Mouse (Mus musculus) stomach, postnatal 0 days (tissue): ENCODE data around the gene Pcdh9. TPM values are rescaled to one million over a fixed set of nuclear protein-coding genes. Genes with fewer than 3 reads are reported as not detected.
"Not testable (repeated sequence)": the region's sequence is repeated elsewhere in the genome, so short reads cannot be mapped to it uniquely, and the experiment has no call there.

Experiments
- ATAC-seq: fragments of 200-750 bp; cut with Nextera tagmentation; 2 replicates; pipeline ENCODE4 v1.8.0; 2017; ENCODE audit not compliant: low FRiP score, low TSS enrichment
- DNase-seq: peaks from one replicate; pipeline ENCODE4 v3.0.0-alpha.2; 2016; ENCODE audit warnings: low spot score
- H3K27ac ChIP-seq: fragments of 300-500 bp; sonication (generic); replicated peaks from 2 replicates; pipeline ENCODE4 v1.5.1; 2014; ENCODE audit warnings: mild to moderate bottlenecking, control low read depth
- H3K27me3 ChIP-seq: fragments of 300-500 bp; sonication (generic); 2 replicates; pipeline ENCODE4 v1.6.1; 2014; ENCODE audit warnings: low read length; ENCODE audit not compliant: control insufficient read depth, insufficient read depth
- H3K36me3 ChIP-seq: fragments of 300-500 bp; sonication (generic); 2 replicates; pipeline ENCODE4 v1.6.1; 2014; ENCODE audit warnings: low read length, mixed read lengths; ENCODE audit not compliant: control insufficient read depth, insufficient read depth
- H3K4me1 ChIP-seq: fragments of 300-500 bp; sonication (generic); replicated peaks from 2 replicates; pipeline ENCODE4 v1.6.1; 2014; ENCODE audit warnings: antibody characterized with exemption; ENCODE audit not compliant: control insufficient read depth, insufficient read depth
- H3K4me2 ChIP-seq: fragments of 300-500 bp; sonication (generic); replicated peaks from 2 replicates; pipeline ENCODE4 v1.6.1; 2014; ENCODE audit warnings: low read depth, mild to moderate bottlenecking, control low read depth, moderate library complexity
- H3K4me3 ChIP-seq: fragments of 300-500 bp; sonication (generic); 2 replicates; pipeline ENCODE4 v1.5.1; 2014; ENCODE audit warnings: low read depth, low read length, control low read depth
- H3K9ac ChIP-seq: fragments of 300-500 bp; sonication (generic); 2 replicates; pipeline ENCODE4 v1.6.1; 2014; ENCODE audit warnings: mild to moderate bottlenecking, low read length, control low read depth, mixed read lengths
- H3K9me3 ChIP-seq: fragments of 300-500 bp; sonication (generic); 2 replicates; pipeline ENCODE4 v1.6.1; 2016; ENCODE audit warnings: low read length; ENCODE audit not compliant: control insufficient read depth
- CTCF ChIP-seq: IDR thresholded peaks from 2 replicates; pipeline ENCODE4 v1.5.1; 2016; ENCODE audit warnings: antibody characterized with exemption, low read depth, mild to moderate bottlenecking, moderate library complexity
- EP300 ChIP-seq: optimal IDR thresholded peaks from 2 replicates; pipeline ENCODE3; 2016; ENCODE audit warnings: antibody characterized with exemption
- WGBS: fragments of 180-500 bp; shearing (Covaris S2); extraction: QIAGEN DNeasy Blood & Tissue Kit; methylation state at CpG from one replicate; pipeline ENCODE4 v1.1.7; 2014; 5-methylcytosine and 5-hydroxymethylcytosine counted together
- polyA plus RNA-seq: library from polyadenylated mRNA; unstranded; fragments of >200 nt; fragmentation: Nextera tagmentation; extraction: Ambion mirVana; gene quantifications from 2 replicates; pipeline ENCODE4 v1.2.1, GENCODE M21; 2015

The Pcdh9 gene
- polyA plus RNA-seq, 1 experiment from 2014 or later, result 4.0 TPM

DNA sequence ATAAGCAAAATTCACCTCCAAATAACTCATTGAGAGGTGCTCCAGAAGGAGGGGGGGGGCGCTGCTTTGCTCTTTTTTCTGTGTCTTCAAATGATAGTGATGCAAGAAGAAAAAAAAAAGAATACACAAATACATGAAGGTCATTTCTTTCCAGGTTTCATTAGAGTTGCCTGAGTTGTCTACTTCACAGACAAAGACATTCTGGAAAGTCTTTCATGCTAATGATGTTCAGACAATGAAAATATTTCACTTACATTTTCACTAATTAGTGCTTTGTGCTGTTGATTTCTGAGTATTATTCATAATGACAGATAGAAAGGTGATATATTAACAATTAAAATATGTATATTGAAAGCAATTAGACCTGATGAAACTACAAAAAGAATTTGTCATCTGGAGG, 637.1 kb downstream of the Pcdh9 start:
- Histone ChIP-seq H3K4me1 (no peaks in the 10 kb centered on the region), H3K4me3 (no peak overlapping the region), H3K27me3 (no peaks in the 10 kb centered on the region), H3K36me3 (no peaks in the 10 kb centered on the region), H3K9ac (no peak overlapping the region), H3K27ac (no peak overlapping the region), H3K4me2 (no peak overlapping the region), H3K9me3 (no peaks in the 10 kb centered on the region)
- WGBS, result 78% methylated on average over 1 of the region's 1 CpGs
- ATAC-seq (no peak), DNase-seq (no peak)
- no peak for TF ChIP-seq EP300
- TF ChIP-seq CTCF, result no peak

DNA sequence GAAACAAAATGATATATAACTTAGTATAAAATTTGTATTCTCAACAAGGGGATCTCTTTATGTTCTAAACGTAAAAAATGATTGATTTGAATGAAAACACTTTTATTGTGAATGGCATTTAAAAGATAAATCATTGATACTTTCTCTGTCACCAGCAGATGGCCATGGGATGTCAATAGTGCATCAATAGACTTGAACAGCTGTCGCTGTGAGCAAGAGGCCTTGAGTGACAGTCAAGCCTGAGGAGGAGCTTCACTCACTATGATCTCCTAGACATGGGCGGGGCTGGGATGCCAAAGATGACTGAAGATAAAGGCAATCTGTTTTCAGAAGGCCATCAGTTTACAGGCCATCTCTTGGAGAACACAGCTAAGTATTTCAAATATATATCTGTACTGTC, 650.2 kb downstream of the Pcdh9 start:
- no peak overlapping the region for H3K27ac ChIP-seq
- no peak overlapping the region for H3K9ac ChIP-seq
- no peaks in the 10 kb centered on the region for H3K4me1 ChIP-seq
- no peak for DNase-seq
- 77% methylated on average over 3 of the region's 3 CpGs for WGBS
- no peak for ATAC-seq
- no peak overlapping the region for H3K4me2 ChIP-seq
- no peaks in the 10 kb centered on the region for H3K36me3 ChIP-seq
- H3K9me3 ChIP-seq, result no peaks in the 10 kb centered on the region
- H3K27me3 ChIP-seq, result no peaks in the 10 kb centered on the region
- H3K4me3 ChIP-seq, result no peak overlapping the region
- no peak for TF ChIP-seq EP300
- no peak for TF ChIP-seq CTCF

DNA sequence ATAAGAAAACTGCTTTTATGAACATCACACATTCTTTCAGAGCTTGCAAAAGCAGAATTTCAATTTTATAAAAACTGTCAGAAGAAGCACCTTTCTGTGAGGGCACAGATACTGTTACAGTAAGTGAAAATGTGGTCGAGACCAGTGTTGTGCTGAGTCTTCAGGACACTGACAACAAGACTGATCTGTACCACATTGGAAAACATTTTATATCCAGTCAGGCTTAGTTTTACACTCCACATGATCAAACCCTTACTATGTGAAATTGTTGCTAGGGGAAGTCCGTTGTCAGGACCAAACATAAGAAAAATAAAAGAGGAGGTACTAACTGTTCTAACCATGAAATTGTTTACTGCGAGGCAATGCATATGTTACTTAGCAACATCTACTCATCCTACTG, 656.1 kb downstream of the Pcdh9 start:
- no peak overlapping the region for H3K9ac ChIP-seq
- WGBS, result 79% methylated on average over 3 of the region's 3 CpGs
- H3K4me1 ChIP-seq, result no peaks in the 10 kb centered on the region
- TF ChIP-seq EP300 (no peak), CTCF (no peak)
- no peak for ATAC-seq
- no peak overlapping the region for H3K4me3 ChIP-seq
- no peak for DNase-seq
- no peak overlapping the region for H3K4me2 ChIP-seq
- H3K36me3 ChIP-seq, result no peaks in the 10 kb centered on the region
- H3K27ac ChIP-seq, result no peak overlapping the region
- no peaks in the 10 kb centered on the region for H3K9me3 ChIP-seq
- no peaks in the 10 kb centered on the region for H3K27me3 ChIP-seq

DNA sequence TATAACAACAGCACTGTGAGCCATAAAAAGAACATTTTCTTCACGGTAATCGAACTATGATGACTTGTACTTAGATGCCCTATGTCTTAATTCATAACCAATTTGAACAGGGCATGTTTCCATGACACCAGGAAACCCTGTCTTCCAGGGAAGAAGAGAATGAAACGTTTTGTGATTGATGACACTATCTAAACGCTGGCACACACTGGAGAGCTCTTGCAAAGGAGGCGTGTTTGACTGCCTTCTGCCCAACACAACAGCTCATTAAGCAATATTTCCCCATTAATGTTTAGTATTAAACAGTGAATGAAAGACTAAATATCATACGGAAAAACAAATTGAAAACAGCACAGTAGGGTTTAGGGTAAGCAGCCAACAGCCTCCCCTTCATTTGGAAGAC, 656.9 kb downstream of the Pcdh9 start:
- Histone ChIP-seq H3K27me3 (no peaks in the 10 kb centered on the region), H3K36me3 (no peaks in the 10 kb centered on the region), H3K4me1 (no peaks in the 10 kb centered on the region), H3K9ac (no peak overlapping the region), H3K27ac (no peak overlapping the region), H3K9me3 (no peaks in the 10 kb centered on the region), H3K4me2 (no peak overlapping the region), H3K4me3 (no peak overlapping the region)
- TF ChIP-seq CTCF (no peak), EP300 (no peak)
- WGBS, result 50% methylated on average over 6 of the region's 6 CpGs
- ATAC-seq, result no peak
- no peak for DNase-seq

DNA sequence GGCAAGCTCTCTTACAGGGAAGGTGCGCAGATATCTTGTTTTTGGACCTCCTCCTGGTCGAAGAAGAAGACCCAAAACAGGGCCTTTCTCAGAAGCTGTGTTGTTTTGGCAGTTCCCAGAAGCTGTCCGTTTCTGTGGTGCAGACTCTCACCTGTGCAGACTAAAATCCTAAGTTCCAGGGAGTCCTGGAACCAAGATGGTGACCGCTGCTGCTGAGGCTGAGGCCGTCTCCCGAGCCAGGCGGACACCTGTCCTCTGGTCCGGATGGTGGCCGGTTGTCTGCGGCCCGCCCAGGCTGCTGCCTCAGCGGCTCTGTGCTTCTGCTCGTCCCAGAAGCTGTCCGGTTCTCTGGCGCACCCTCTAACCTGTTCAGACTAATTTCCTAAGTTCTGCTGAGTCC, 675.6 kb downstream of the Pcdh9 start:
- DNase-seq, H3K4me2 ChIP-seq, H3K9me3 ChIP-seq, ATAC-seq, H3K27ac ChIP-seq, H3K9ac ChIP-seq, H3K27me3 ChIP-seq, H3K4me1 ChIP-seq, H3K36me3 ChIP-seq, H3K4me3 ChIP-seq: not testable (repeated sequence)
- 89% methylated on average over 3 of the region's 15 CpGs for WGBS

DNA sequence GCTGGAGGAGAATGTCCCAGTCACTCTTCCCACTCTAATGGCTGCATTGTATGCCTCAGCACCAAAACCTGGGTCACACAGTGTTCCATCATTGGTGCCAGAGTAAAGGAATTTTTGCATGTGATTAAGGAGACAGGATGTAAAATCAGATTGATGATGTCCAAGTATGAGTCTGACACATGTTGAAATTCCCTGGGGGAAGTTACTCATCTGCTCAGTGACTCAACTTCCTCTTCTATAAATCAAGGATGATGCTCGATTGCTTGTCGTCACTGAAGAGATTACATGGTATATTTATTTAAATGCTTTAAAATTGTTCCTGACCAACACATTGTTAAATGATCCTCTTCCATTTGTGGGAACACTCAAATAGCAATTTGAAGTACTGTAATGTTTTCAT, 690.7 kb downstream of the Pcdh9 start:
- ATAC-seq, result no peak
- H3K27ac ChIP-seq, result no peak overlapping the region
- H3K4me3 ChIP-seq, result no peak overlapping the region
- DNase-seq, result no peak
- H3K4me2 ChIP-seq, result no peak overlapping the region
- H3K36me3 ChIP-seq, result no peaks in the 10 kb centered on the region
- no peaks in the 10 kb centered on the region for H3K4me1 ChIP-seq
- TF ChIP-seq CTCF (no peak), EP300 (no peak)
- no peaks in the 10 kb centered on the region for H3K27me3 ChIP-seq
- H3K9ac ChIP-seq, result no peak overlapping the region
- no peaks in the 10 kb centered on the region for H3K9me3 ChIP-seq
- 37% methylated on average over 2 of the region's 2 CpGs for whole genome bisulfite sequencing
